Mouse (Mus musculus) MEL (cell line): Measurements from ENCODE around the gene Pou2f2. TPM values are rescaled to one million over a fixed set of nuclear protein-coding genes. Genes with fewer than 3 reads are reported as not detected.
A peak's percentile ranks its signal among the peaks of the same experiment; 100 is the strongest.

Source experiments
- DNase-seq: peaks from one replicate; pipeline ENCODE4 v3.0.0; 2011; ENCODE audit warnings: low read depth, low spot score
- H3K27ac ChIP-seq: 2 replicates; pipeline ENCODE4 v1.5.1; 2012; ENCODE audit warnings: low read depth, mild to moderate bottlenecking, control low read depth, low read length, moderate library complexity; ENCODE audit not compliant: control insufficient read depth
- H3K27me3 ChIP-seq, 2 experiments: fragments of 150-350 bp in 1 of 2; sonication (generic) in 1 of 2; 2 replicates each; pipeline ENCODE4 v1.6.1; 2012; ENCODE audit warnings: low read length in 2 of 2, mild to moderate bottlenecking in 2 of 2, improper control_type of control experiment in 1 of 2, moderate library complexity in 1 of 2; ENCODE audit not compliant: insufficient read depth in 2 of 2, control insufficient read depth in 1 of 2
- H3K36me3 ChIP-seq, 2 experiments: 2 replicates each; pipeline ENCODE4 v1.6.1; 2012 to 2014; ENCODE audit warnings: low read length in 2 of 2, improper control_type of control experiment in 1 of 2, inconsistent platforms in 1 of 2, mild to moderate bottlenecking in 1 of 2; ENCODE audit not compliant: insufficient read depth in 2 of 2, control insufficient read depth in 1 of 2
- H3K4me1 ChIP-seq, 2 experiments: fragments of 150-350 bp in 1 of 2; sonication (generic) in 1 of 2; 2 replicates each; pipeline ENCODE4 v1.6.1; 2012; ENCODE audit warnings: low read length in 2 of 2, improper control_type of control experiment in 1 of 2, mild to moderate bottlenecking in 1 of 2; ENCODE audit not compliant: insufficient read depth in 2 of 2, control insufficient read depth in 1 of 2
- H3K4me3 ChIP-seq, 2 experiments: fragments of 150-350 bp in 1 of 2; sonication (generic) in 1 of 2; 2 replicates each; pipeline ENCODE4 v1.5.1; 2012; ENCODE audit warnings: low read depth in 2 of 2, low read length in 2 of 2, mild to moderate bottlenecking in 2 of 2, moderate library complexity in 2 of 2, control low read depth in 1 of 2, improper control_type of control experiment in 1 of 2; ENCODE audit not compliant: control insufficient read depth in 1 of 2, insufficient read depth in 1 of 2
- H3K79me2 ChIP-seq: 2 replicates; pipeline ENCODE4 v1.6.1; 2012; ENCODE audit warnings: mild to moderate bottlenecking, low read length, moderate library complexity; ENCODE audit not compliant: control insufficient read depth, poor library complexity, insufficient read depth
- H3K9ac ChIP-seq: 2 replicates; pipeline ENCODE4 v1.6.1; 2012; ENCODE audit warnings: low read depth, mild to moderate bottlenecking, control low read depth, low read length, moderate library complexity; ENCODE audit not compliant: control insufficient read depth, poor library complexity, severe bottlenecking
- H3K9me3 ChIP-seq: fragments of 150-350 bp; sonication (generic); replicated peaks from 2 replicates; pipeline ENCODE4 v1.6.1; 2012; ENCODE audit warnings: mild to moderate bottlenecking, low read length, improper control_type of control experiment, moderate library complexity; ENCODE audit not compliant: insufficient read depth
- CTCF ChIP-seq, 3 experiments: IDR thresholded peaks in 2 of 3; conservative IDR thresholded peaks in 1 of 3; 2 replicates each; pipeline ENCODE4 v1.5.1; 2011 to 2012; ENCODE audit warnings: low read length in 3 of 3, low read depth in 2 of 3, mild to moderate bottlenecking in 2 of 3, improper control_type of control experiment in 1 of 3, inconsistent platforms in 1 of 3, mixed read lengths in 1 of 3, moderate library complexity in 1 of 3; ENCODE audit not compliant: control insufficient read depth in 1 of 3, insufficient read depth in 1 of 3, poor library complexity in 1 of 3, severe bottlenecking in 1 of 3
- E2F4 ChIP-seq: IDR thresholded peaks from 2 replicates; pipeline ENCODE4 v1.6.1; 2011; ENCODE audit warnings: low read depth, low read length, improper control_type of control experiment, borderline replicate concordance
- ETS1 ChIP-seq: IDR thresholded peaks from 2 replicates; pipeline ENCODE4 v1.6.1; 2012; ENCODE audit warnings: low read depth, mild to moderate bottlenecking, inconsistent platforms, low read length, improper control_type of control experiment, moderate library complexity
- KAT2A ChIP-seq: conservative IDR thresholded peaks from 2 replicates; pipeline ENCODE4 v1.6.1; 2012; ENCODE audit warnings: low read depth, low read length, improper control_type of control experiment, inconsistent platforms
- MAFK ChIP-seq: IDR thresholded peaks from 2 replicates; pipeline ENCODE4 v1.6.1; 2011; ENCODE audit warnings: low read depth, mild to moderate bottlenecking, low read length, improper control_type of control experiment, borderline replicate concordance
- MAX ChIP-seq: IDR thresholded peaks from 2 replicates; pipeline ENCODE4 v1.6.1; 2011; ENCODE audit warnings: low read length, improper control_type of control experiment
- MEF2A ChIP-seq: IDR thresholded peaks from 2 replicates; pipeline ENCODE4 v1.6.1; 2014; ENCODE audit warnings: low read depth, mild to moderate bottlenecking, inconsistent platforms, low read length, improper control_type of control experiment; ENCODE audit not compliant: poor library complexity, insufficient replicate concordance, severe bottlenecking; ENCODE audit errors: extremely low read depth
- MXI1 ChIP-seq: IDR thresholded peaks from 2 replicates; pipeline ENCODE4 v1.6.1; 2011; ENCODE audit warnings: mild to moderate bottlenecking, low read depth, low read length, improper control_type of control experiment
- NRF1 ChIP-seq: IDR thresholded peaks from 2 replicates; pipeline ENCODE4 v1.6.1; 2014; ENCODE audit warnings: low read depth, mild to moderate bottlenecking, inconsistent platforms, low read length, improper control_type of control experiment, moderate library complexity; ENCODE audit not compliant: poor library complexity, insufficient read depth, severe bottlenecking
- POLR2A ChIP-seq, 2 experiments: IDR thresholded peaks; 2 replicates each; pipeline ENCODE4 v1.6.1; 2011 to 2012; ENCODE audit warnings: low read length in 2 of 2, mild to moderate bottlenecking in 2 of 2, control low read depth in 1 of 2, improper control_type of control experiment in 1 of 2, low read depth in 1 of 2, moderate library complexity in 1 of 2; ENCODE audit not compliant: control insufficient read depth in 1 of 2, insufficient read depth in 1 of 2, poor library complexity in 1 of 2
- SIN3A ChIP-seq: IDR thresholded peaks from 2 replicates; pipeline ENCODE4 v1.6.1; 2012; ENCODE audit warnings: low read length, improper control_type of control experiment, inconsistent platforms
- SMC3 ChIP-seq: IDR thresholded peaks from 2 replicates; pipeline ENCODE4 v1.6.1; 2011; ENCODE audit warnings: low read depth, low read length, improper control_type of control experiment
- TBP ChIP-seq: IDR thresholded peaks from 2 replicates; pipeline ENCODE4 v1.8.0; 2011; ENCODE audit warnings: low read depth, low read length, improper control_type of control experiment
- UBTF ChIP-seq: IDR thresholded peaks from 2 replicates; pipeline ENCODE4 v1.6.1; 2012; ENCODE audit warnings: low read depth, mild to moderate bottlenecking, inconsistent platforms, low read length, improper control_type of control experiment, moderate library complexity, borderline replicate concordance; ENCODE audit not compliant: insufficient read depth
- USF2 ChIP-seq, 2 experiments: IDR thresholded peaks; 2 replicates each; pipeline ENCODE4 v1.6.1; 2011 to 2012; ENCODE audit warnings: improper control_type of control experiment in 2 of 2, low read length in 2 of 2, borderline replicate concordance in 1 of 2, inconsistent platforms in 1 of 2, low read depth in 1 of 2, mild to moderate bottlenecking in 1 of 2; ENCODE audit not compliant: insufficient read depth in 1 of 2
- ZKSCAN1 ChIP-seq: IDR thresholded peaks from 2 replicates; pipeline ENCODE4 v1.6.1; 2012; ENCODE audit warnings: low read depth, mild to moderate bottlenecking, inconsistent platforms, low read length, improper control_type of control experiment, moderate library complexity
- polyA plus RNA-seq, 2 experiments: library from polyadenylated mRNA; stranded (reverse) in 1 of 2; unstranded in 1 of 2; fragments of >175 nt in 1 of 2; fragments of >200 nt in 1 of 2; gene quantifications; 2 replicates each; pipeline versions ENCODE4 v1.2.1 to v1.2.4; 2012; ENCODE audit warnings: low replicate concordance in 2 of 2, low read depth in 1 of 2; ENCODE audit not compliant: insufficient read length in 2 of 2, insufficient read depth in 1 of 2, missing spikeins in 1 of 2
- total RNA-seq: library from RNA; depleted of rRNA; stranded (reverse); fragments of 300-350 nt; gene quantifications from 2 replicates; pipeline ENCODE4 v1.2.3, GENCODE M21; 2012

Pou2f2 gene
- total and polyA plus RNA-seq, 3 experiments = 0.73 to 6.4 TPM; not detected in 1

- no peaks in the 10 kb centered on the region for H3K36me3 ChIP-seq
These were observed 33.6 kb downstream of the Pou2f2 start for GRCm38 (mm10) chr7:25145896-25146295.

GRCm38 (mm10) chr7:25141761-25142160 is 37.8 kb downstream of the Pou2f2 start:
- Histone ChIP-seq H3K9me3 (no peaks in the 10 kb centered on the region), H3K4me1 (no peaks in the 10 kb centered on the region), H3K4me3 (no peak overlapping the region), H3K79me2 (no peaks in the 10 kb centered on the region), H3K27ac (no peak overlapping the region), H3K9ac (no peak overlapping the region), H3K36me3 (no peaks in the 10 kb centered on the region), H3K27me3 (no peaks in the 10 kb centered on the region)
- TF ChIP-seq KAT2A (no peak), MAX (no peak), USF2 (IDR thresholded peaks at IDR 0.05; ENCODE audit: borderline replicate concordance in 1 of 2, insufficient read depth in 1 of 2, low read depth in 1 of 2, low read length in 2 of 2) (no peak), MXI1 (peak; percentile 52; the same call in 1 of the 2 replicates), NRF1 (no peak), E2F4 (no peak), ETS1 (no peak), SMC3 (peak; percentile 20), MEF2A (no peak), CTCF (IDR thresholded peaks at IDR 0.05 in 2 of 3, conservative IDR thresholded peaks at IDR 0.05 in 1 of 3; ENCODE audit: control insufficient read depth in 1 of 3, insufficient read depth in 1 of 3, low read depth in 2 of 3, low read length in 3 of 3, poor library complexity in 1 of 3, severe bottlenecking in 1 of 3) (no peak), MAFK (no peak), SIN3A (peak; percentile 83), ZKSCAN1 (no peak), UBTF (no peak), POLR2A (IDR thresholded peaks at IDR 0.05; ENCODE audit: control insufficient read depth in 1 of 2, insufficient read depth in 1 of 2, low read depth in 1 of 2, low read length in 2 of 2, poor library complexity in 1 of 2) (no peak)
- DNase-seq = peak; percentile 62

More at GRCm38 (mm10) chr7:25145896-25146295, 33.6 kb downstream of the Pou2f2 start:
- Histone ChIP-seq H3K79me2 (no peaks in the 10 kb centered on the region), H3K9me3 (no peaks in the 10 kb centered on the region), H3K27ac (no peak overlapping the region), H3K4me3 (no peak overlapping the region)
- TF ChIP-seq TBP = no peak
- peak; percentile 21; the same call in 1 of the 2 replicates for TF ChIP-seq SIN3A
- TF ChIP-seq, all 39 proteins: peak for 1
- no peaks in the 10 kb centered on the region for H3K27me3 ChIP-seq
- DNase-seq = peak; percentile 49
- H3K9ac ChIP-seq = no peak overlapping the region
- no peaks in the 10 kb centered on the region for H3K4me1 ChIP-seq
